In genomic region chr5:113120741-113121590, GRCm38 (mm10) we compare ENCODE assay signal across 14 mouse cellular contexts. TPM values are rescaled to one million over a fixed set of nuclear protein-coding genes. Genes with fewer than 3 reads are reported as not detected.
DNase-seq lines count a peak whose midpoint lies in the region; ATAC-seq and TF ChIP-seq lines count a peak whose summit lies in the region.
"Had no signal": no experiment of that assay in that cellular context is flagged by ENCODE, and none has a peak within 500 bp of the region (broad histone marks: within the 10 kb centered on the region; RNA-seq: fewer than 3 reads in every experiment).

No protein-coding gene starts in this region.

- H3K27me3 ChIP-seq in heart, postnatal 0 days (ENCODE audit: control insufficient read depth, insufficient read depth, low read length): no peaks in the 10 kb centered on the region
- H3K27me3 ChIP-seq in megakaryocyte, embryonic 14.5 days (replicated peaks): no peaks in the 10 kb centered on the region
- H3K27me3 ChIP-seq in hindbrain, embryonic 15.5 days: no peaks in the 10 kb centered on the region
- no peaks in the 10 kb centered on the region for H3K27me3 ChIP-seq in stomach, embryonic 14.5 days (ENCODE audit: control insufficient read depth, insufficient read depth, low read length)

- TF ChIP-seq EP300 in heart, postnatal 0 days (IDR thresholded peaks at IDR 0.05; ENCODE audit: low read depth): no peak

- peak overlapping the region; percentile 37 for H3K9ac ChIP-seq in heart, postnatal 0 days (replicated peaks; ENCODE audit: low read depth, low read length)
- no peak overlapping the region for H3K9ac ChIP-seq in hindbrain, embryonic 15.5 days
- no peak overlapping the region for H3K9ac ChIP-seq in stomach, embryonic 14.5 days (replicated peaks; ENCODE audit: low read depth, low read length)

- peaks cover 36% of the 10 kb centered on the region for H3K4me1 ChIP-seq in heart, postnatal 0 days (ENCODE audit: control insufficient read depth, insufficient read depth)
- peaks cover 94% of the 10 kb centered on the region for H3K4me1 ChIP-seq in megakaryocyte, embryonic 14.5 days
- H3K4me1 ChIP-seq in hindbrain, embryonic 15.5 days (replicated peaks): peaks cover 20% of the 10 kb centered on the region
- peaks cover 29% of the 10 kb centered on the region; the same call in 1 of the 2 replicates for H3K4me1 ChIP-seq in stomach, embryonic 14.5 days (ENCODE audit: control insufficient read depth, insufficient read depth, low read length)

- WGBS in heart, postnatal 0 days: 41% methylated on average over 15 of the region's 15 CpGs
- 38% methylated on average over 15 of the region's 15 CpGs for WGBS in hindbrain, embryonic 15.5 days
- 19% methylated on average over 15 of the region's 15 CpGs for WGBS in stomach, embryonic 14.5 days

- H3K4me2 ChIP-seq in heart, postnatal 0 days (ENCODE audit: low read depth, low read length): no peak overlapping the region
- H3K4me2 ChIP-seq in hindbrain, embryonic 15.5 days: no peak overlapping the region
- H3K4me2 ChIP-seq in stomach, embryonic 14.5 days (replicated peaks; ENCODE audit: low read depth, low read length): no peak overlapping the region

- no peak; the same call in 1 of the 2 replicates for ATAC-seq in heart, postnatal 0 days (ENCODE audit: insufficient read depth, low read depth)
- no peak for ATAC-seq in megakaryocyte, adult 5-6 weeks (ENCODE audit: poor library complexity, severe bottlenecking)
- ATAC-seq in hindbrain, embryonic 15.5 days (ENCODE audit: low FRiP score, low read depth): 0 out of 2 replicates have a peak, but pooled peaks have one; percentile 16
- no peak for ATAC-seq in stomach, embryonic 14.5 days (ENCODE audit: insufficient number of reproducible peaks, insufficient read depth, low FRiP score, low read depth)

- TF ChIP-seq CTCF in heart, postnatal 0 days (IDR thresholded peaks at IDR 0.05; ENCODE audit: low read depth): no peak

- no peaks in the 10 kb centered on the region for H3K9me3 ChIP-seq in heart, postnatal 0 days (replicated peaks; ENCODE audit: control insufficient read depth, low read length)
- H3K9me3 ChIP-seq in megakaryocyte, embryonic 14.5 days: peaks cover 8% of the 10 kb centered on the region; the same call in 1 of the 2 replicates
- no peaks in the 10 kb centered on the region; the same call in 1 of the 2 replicates for H3K9me3 ChIP-seq in hindbrain, embryonic 15.5 days
- no peaks in the 10 kb centered on the region for H3K9me3 ChIP-seq in stomach, embryonic 14.5 days (ENCODE audit: control insufficient read depth, low read depth, low read length)

- no peaks in the 10 kb centered on the region for H3K36me3 ChIP-seq in heart, postnatal 0 days (replicated peaks; ENCODE audit: control insufficient read depth, insufficient read depth, low read length)
- peaks cover 30% of the 10 kb centered on the region for H3K36me3 ChIP-seq in megakaryocyte, embryonic 14.5 days (replicated peaks; ENCODE audit: low read length)
- H3K36me3 ChIP-seq in hindbrain, embryonic 15.5 days: no peaks in the 10 kb centered on the region
- no peaks in the 10 kb centered on the region for H3K36me3 ChIP-seq in stomach, embryonic 14.5 days (ENCODE audit: control insufficient read depth, insufficient read depth, low read length)

- H3K4me3 ChIP-seq in heart, postnatal 0 days (ENCODE audit: low read depth, low read length): no peak overlapping the region
- peak overlapping the region; percentile 82 for H3K4me3 ChIP-seq in megakaryocyte, embryonic 14.5 days (replicated peaks)
- H3K4me3 ChIP-seq in hindbrain, embryonic 15.5 days: no peak overlapping the region
- H3K4me3 ChIP-seq in stomach, embryonic 14.5 days (ENCODE audit: low read depth, low read length): no peak overlapping the region

- no peak for DNase-seq in heart, postnatal 0 days (ENCODE audit: low spot score)
- DNase-seq in heart, adult 9 months (ENCODE audit: low spot score in 2 of 2): no peak
- no peak for DNase-seq in thymus, postnatal 0 days (ENCODE audit: low spot score)
- DNase-seq in retina, embryonic 14.5 days (ENCODE audit: low spot score): no peak
- DNase-seq: adrenal gland, adult 8-10 months; cerebellum, adult 18-20 months; gastrocnemius, postnatal 10 days; kidney, postnatal 4 days had no signal

- H3K27ac ChIP-seq in heart, postnatal 0 days (ENCODE audit: low read depth): peak overlapping the region; percentile 40; the same call in 1 of the 2 replicates
- no peak overlapping the region for H3K27ac ChIP-seq in hindbrain, embryonic 15.5 days (replicated peaks)
- peak overlapping the region; percentile 62; the same call in 1 of the 2 replicates for H3K27ac ChIP-seq in stomach, embryonic 14.5 days (ENCODE audit: low read length)

RNA-seq across cellular contexts. Expression of gene Crybb3, which starts 39.6 kb away (rescaled TPM):
- not detected in 2 replicates for total RNA-seq in heart, postnatal 0 days (2014; rRNA removed; ENCODE audit: low replicate concordance)
- polyA plus RNA-seq in heart, postnatal 0 days (2015; fragmentation: Nextera tagmentation; extraction: Ambion mirVana): 0.77 and 0.89 TPM in 2 replicates
- 1.6 and 3.5 TPM in 2 replicates for polyA plus RNA-seq in megakaryocyte, embryonic 14.5 days (2012; ENCODE audit: insufficient read depth, low replicate concordance)
- total RNA-seq in megakaryocyte, adult 5-6 weeks (2015): not detected in 2 replicates
- total RNA-seq in megakaryocyte, adult 5-6 weeks (2017): not detected in 2 replicates
- polyA plus RNA-seq in hindbrain, embryonic 15.5 days (2015; fragmentation: Nextera tagmentation; extraction: Ambion mirVana): 1.1 and 1.6 TPM in 2 replicates
- polyA plus RNA-seq in stomach, embryonic 14.5 days (2014; fragmentation: Nextera tagmentation; extraction: Ambion mirVana): 1.1 and 2.1 TPM in 2 replicates
- polyA plus RNA-seq in thymus, postnatal 0 days (2015; fragmentation: Nextera tagmentation; extraction: Ambion mirVana): 1.0 and 1.2 TPM in 2 replicates

RNA-seq across cellular contexts. Expression of gene Crybb2, which starts 51.0 kb away (rescaled TPM):
- total RNA-seq in heart, postnatal 0 days (2014; rRNA removed; ENCODE audit: low replicate concordance): not detected in 2 replicates
- polyA plus RNA-seq in heart, postnatal 0 days (2015; fragmentation: Nextera tagmentation; extraction: Ambion mirVana): not detected in 2 replicates
- not detected in 2 replicates for polyA plus RNA-seq in megakaryocyte, embryonic 14.5 days (2012; ENCODE audit: insufficient read depth, low replicate concordance)
- total RNA-seq in megakaryocyte, adult 5-6 weeks (2015): not detected in 2 replicates
- not detected in 2 replicates for total RNA-seq in megakaryocyte, adult 5-6 weeks (2017)
- not detected in 2 replicates for polyA plus RNA-seq in hindbrain, embryonic 15.5 days (2015; fragmentation: Nextera tagmentation; extraction: Ambion mirVana)
- polyA plus RNA-seq in stomach, embryonic 14.5 days (2014; fragmentation: Nextera tagmentation; extraction: Ambion mirVana): not detected in 2 replicates
- 0.26 and 0.80 TPM in 2 replicates for polyA plus RNA-seq in thymus, postnatal 0 days (2015; fragmentation: Nextera tagmentation; extraction: Ambion mirVana)
- total RNA-seq: adrenal gland, adult 8-10 months; ES-E14; gastrocnemius, postnatal 10 days; left cerebral cortex, postnatal 14 days had no signal
